Mouse (Mus musculus) adrenal gland, postnatal 14 days (tissue): ENCODE measurements around the gene Zfp189. TPM values are rescaled to one million over a fixed set of nuclear protein-coding genes. Genes with fewer than 3 reads are reported as not detected.

ENCODE experiments used
- DNase-seq: peaks from one replicate; pipeline ENCODE4 v3.0.0; 2021; ENCODE audit warnings: mixed read lengths
- total RNA-seq: library from RNA; stranded (reverse); gene quantifications from 2 replicates; pipeline ENCODE4 v1.2.3, GENCODE M21; 2021

The Zfp189 gene
- total RNA-seq, 1 experiment from 2014 or later, result 7.9 TPM

DNA sequence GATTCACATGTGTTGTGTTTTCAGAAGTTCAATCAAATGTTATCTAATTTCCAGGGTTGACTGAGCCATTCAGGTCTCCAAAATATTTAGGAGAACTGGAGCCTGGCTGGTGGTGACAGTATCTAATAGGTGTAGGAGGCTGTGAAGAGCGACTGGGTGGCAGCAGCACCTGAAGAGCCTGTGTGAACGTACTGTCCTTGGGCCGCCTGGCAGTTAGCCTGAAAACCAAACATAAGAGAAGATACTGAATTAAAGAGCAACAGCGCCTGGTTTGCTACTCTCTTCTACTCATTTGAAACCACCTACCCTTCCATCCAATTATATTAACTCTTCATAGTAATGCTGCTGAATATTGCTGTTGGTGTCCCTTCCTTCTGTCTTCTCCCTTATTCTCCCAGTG, 15.7 kb downstream of the Zfp189 start:
- DNase-seq, result no peak

DNA sequence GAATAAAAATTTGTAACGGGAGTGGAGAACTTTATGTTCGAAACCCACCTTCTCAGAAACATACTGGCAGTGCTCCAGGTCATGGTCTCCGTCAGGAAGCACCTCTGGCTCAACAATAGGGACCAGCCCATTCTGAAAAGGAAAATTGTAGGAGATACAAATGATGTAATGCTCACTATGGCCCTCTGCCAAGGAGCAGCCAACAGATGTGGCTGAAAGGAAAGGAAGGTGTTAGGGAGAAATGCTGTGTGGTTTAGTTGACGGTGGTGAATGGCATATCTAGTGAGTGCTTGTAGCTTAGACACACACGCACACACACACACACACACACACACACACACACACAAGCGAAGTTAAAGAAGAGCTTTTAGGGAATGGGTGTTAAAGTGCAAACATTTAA, 18.7 kb downstream of the Zfp189 start:
- peak; percentile 22 for DNase-seq

DNA sequence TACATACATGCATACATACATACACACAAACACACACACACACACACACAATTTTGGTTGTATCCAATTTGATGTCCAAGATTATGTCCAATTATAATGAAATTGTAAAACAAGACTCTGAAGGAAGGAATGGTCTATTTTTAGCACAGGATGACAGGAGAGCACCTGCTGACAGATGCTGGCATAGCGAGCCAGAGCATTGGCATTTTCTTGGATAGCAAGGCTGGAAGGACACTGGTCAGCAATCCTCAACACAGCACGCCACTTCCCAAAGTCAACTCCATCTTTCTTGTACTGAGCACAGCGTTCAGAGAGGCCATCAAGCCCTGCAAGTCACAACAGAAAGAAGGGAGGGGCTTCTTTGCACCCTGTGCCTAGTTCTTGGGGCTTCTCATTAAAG, 20.0 kb downstream of the Zfp189 start:
- DNase-seq, result no peak

DNA sequence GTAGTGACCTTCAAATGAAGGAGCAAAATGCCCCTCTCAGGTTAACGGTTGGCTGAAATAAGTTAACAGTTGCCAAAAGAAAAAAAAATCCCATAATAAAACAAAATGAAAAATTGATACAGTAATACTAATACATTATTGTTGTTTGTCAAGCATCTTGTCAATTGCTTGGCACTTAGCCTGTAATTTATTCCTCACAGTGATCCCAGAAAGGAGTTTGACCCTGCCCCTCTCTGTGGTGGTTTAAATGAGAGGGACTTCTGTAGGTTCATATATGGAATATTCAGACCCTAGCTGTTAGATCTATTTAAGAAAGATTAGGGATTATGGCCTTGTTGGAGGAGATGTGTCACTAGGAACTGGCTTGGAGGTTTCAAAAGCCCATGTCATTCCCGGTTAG, 25.1 kb downstream of the Zfp189 start:
- no peak for DNase-seq

DNA sequence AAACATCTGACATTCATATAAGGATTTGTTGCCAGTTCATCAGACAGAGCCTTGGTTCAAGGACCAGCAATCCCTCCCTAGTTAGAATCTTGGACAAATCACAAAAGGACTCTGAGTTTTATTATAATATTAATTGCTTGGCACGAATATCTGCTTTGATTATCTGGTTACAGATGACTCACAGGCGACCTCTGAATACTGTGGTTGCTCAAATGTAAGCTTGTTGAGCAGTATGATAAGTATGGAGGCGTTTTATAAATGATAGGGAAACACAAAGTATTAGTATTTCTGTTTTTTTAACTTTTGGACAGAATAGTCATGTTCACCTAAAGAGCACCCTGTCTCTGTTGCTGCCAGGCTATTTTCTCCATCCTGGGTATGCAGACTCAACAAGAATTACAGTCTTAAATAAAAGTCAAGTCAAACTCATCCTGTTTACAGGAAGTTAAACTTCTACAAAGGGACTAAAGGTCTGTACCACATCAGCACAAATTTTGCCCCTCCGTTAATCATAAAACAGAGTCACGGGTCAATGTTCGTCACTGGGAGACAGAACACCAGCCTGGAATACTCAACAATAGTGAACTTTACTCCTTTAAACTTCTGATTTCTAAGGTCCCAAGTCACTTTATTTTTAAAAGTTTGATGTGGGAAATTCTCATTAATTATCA, 26.0 kb downstream of the Zfp189 start:
- DNase-seq, result no peak

DNA sequence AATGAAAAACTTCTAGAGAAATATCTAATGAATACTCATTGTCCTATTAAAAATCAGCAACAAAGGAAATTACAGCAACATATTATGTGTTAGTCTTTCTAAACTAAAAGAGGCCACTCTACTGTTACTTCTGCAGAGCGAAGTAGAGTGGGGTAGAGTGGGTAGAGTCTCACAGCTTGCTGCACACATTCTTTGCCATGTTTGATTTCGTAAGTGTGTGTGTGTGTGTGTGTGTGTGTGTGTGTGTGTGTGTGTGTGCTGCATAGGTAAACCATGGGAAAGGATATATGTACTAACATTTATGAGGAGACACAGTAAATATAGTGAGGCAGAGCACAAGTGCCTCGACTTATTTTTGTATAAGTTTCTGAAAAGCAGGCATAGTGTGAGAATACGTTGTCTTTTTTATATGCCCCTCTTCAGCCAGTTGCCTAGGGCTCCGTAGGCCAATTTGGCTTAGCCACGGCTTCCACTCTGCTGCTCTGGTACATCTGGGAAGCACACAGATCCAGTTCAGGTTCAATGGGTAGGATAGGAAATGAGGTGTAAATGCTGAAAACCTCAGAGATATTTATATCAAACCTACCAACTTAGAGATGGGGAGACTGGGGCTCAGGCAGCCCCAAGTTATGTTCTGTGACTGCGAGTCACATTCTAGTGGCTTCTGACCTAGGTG, 26.7 kb downstream of the Zfp189 start:
- no peak for DNase-seq

DNA sequence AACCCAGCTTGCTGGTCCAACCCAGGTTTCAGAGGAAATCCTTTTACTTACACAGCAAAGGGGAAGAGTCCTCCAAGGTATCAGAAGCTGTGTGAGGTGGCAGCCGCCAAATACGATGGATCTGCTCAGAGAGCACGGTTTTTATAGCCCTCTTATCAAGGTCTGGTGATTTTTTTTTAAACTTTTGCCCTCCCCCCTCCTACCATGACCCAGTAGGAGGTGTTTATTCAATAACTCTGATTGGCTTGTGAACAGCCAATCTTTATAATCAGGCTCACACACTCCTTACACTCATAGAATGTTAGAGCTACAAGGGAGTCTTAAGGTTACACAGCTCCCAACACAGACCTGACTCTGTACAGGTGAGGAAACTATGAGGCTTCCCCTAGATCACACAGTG, 28.4 kb downstream of the Zfp189 start, which contains the start of gene Aldob:
Gene Aldob, minus strand, starts transcription at position 164 of the 400 bp plus-strand sequence.
- DNase-seq, result no peak

DNA sequence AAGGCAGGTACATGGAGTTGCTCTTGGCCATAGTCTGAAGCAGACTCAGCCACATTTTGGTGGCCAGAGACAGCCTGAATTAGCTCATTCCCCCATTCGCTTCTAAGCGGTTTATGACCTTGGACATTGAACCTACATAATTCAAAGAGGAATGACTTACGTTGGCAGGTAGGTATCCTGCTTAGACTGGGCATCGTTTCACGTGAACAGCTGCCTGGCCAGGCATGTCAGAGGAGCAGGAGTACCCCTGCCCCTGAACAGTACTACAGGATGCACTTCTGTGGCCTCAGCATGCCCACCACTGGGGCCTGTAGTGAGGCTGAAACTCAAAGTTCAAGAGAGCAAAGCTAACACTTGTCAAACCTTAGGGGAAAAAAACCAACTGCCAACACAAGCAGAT, 32.4 kb downstream of the Zfp189 start:
- DNase-seq, result no peak

DNA sequence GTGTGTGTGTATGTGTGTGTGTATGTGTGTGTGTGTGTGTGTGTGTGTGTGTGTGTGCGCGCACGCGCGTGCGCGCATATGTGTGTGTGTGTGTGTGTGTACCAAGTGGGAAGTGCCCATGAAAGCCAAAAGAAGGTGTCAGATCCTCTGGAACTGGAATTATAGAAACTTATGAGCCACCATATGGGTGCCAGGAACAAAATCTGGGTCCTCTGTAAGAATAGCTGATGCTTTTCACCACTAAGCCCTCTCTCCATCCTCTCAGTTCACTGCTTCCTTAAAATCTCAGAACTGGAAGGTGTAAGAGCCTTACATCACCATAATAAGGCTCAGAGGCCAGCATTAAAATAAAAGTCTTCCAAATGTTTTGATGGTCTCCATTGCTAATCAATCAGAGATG, 36.4 kb downstream of the Zfp189 start:
- no peak for DNase-seq

DNA sequence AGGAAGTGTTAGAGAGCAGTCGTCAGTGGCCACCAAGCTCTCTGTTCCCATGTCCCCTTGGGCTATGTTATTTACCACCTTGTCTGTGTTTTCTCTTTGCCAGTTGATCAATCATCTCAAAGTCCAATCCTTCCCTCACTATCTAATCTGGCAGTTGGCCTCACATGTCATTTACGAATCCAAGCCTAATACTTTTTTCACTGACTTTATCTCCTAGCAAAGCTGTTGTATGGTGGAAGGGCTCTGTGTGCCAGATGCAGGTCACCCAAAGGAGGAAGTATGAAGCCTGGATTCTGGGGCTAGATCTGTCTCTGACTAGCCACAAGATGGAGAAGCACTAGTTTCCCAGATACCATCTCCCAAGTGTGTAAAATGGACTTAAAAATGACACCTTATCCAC, 37.2 kb downstream of the Zfp189 start:
- DNase-seq, result no peak

DNA sequence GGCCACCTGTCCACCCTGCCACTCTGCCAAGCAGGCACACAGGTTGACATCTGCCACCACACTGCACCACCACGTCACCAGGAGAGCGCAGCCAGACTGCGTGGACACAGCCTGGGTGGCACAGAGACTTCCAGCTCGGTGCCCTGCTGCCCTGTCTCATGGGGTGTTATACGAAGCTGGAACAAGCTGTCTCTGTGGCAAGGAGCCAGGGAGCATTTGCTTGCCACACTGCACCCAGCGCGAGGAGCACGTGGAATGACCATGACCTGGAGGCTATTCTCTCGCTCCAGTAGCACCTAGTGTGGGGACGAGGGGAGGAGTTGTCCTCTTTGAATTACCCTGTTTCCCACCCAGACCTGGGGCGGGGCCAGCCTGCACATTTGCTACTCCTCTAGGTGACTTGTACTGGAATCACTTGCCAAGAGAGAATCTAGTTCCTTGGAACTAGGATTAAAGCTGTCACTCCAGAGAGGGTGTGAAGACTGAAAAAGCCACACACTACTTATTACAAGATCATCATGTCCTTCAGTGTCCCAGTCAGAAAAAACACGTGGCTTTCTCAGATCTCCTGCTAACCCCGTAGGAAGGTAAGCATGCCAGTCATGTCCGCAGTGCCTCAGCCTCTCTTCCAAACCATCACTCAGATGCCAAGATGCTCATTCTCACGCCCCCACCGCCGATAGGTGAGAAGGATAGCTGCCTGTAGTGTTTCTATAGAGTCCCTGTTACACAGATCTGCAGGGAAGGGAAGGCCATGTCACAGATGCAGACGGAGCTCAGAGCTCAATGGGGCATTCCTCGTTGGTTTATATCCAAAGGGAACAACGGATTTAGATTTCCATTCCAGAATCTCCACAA, 39.2 kb downstream of the Zfp189 start:
- DNase-seq, result peak; percentile 81

DNA sequence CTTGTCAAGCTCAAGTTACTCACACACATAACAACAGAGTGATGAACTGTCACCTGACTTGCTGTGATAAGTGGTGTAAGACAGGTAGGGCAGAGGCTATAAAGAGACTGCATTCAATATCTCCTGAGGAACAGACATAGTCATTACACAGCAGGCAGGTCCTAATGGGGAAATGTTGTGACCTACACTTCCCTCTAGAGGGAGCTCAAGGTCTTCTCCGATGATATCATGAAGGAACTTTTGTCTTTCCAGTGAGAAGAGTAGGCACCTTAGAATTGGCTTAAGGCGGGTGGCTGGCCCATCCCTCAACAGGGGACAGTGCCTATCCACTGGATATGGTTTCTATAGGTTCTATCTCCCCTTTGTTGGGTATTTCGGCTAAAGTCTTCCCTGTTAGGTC, 46.6 kb downstream of the Zfp189 start:
- DNase-seq, result peak; percentile 62

DNA sequence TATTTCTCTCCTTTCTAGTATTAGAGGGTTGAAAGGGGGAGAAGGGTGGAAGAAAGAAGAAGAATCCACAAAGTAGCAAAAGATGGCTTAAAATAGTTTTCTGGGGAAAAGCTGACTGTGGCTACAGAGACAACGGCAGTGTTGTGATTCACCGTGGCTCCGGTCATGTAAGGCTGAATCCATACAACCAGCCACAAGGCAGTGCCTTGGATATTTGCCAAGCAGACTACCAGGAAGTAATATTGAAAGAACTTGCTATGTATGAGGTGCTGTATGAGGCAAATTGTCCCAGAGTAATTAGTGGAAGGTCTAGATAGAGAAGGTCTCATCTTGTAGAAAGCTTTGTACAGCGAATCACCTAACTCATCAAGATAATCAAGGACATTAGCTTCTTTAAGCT, 51.2 kb downstream of the Zfp189 start:
- DNase-seq, result no peak

Other genes with a start within 250 kb of the Zfp189 start
- gene Acnat2, start 113.0 kb upstream of the Zfp189 start, total RNA-seq, result 1.8 and 15.2 TPM in 2 replicates
- 2.7 and 20.3 TPM in 2 replicates for gene Acnat1, start 47.3 kb upstream of the Zfp189 start, total RNA-seq
- 0.30 and 10.4 TPM in 2 replicates for gene Baat, start 14.6 kb upstream of the Zfp189 start, total RNA-seq
- 45.5 and 50.0 TPM in 2 replicates for gene Mrpl50, start 83 bp upstream of the Zfp189 start, total RNA-seq
- 22.2 and 273 TPM in 2 replicates for gene Aldob, start 28.4 kb downstream of the Zfp189 start, total RNA-seq
- gene Tmem246, start 76.7 kb downstream of the Zfp189 start, total RNA-seq, result 9.9 and 11.3 TPM in 2 replicates
- 45.9 and 50.2 TPM in 2 replicates for gene Rnf20, start 110.8 kb downstream of the Zfp189 start, total RNA-seq
- gene Ppp3r2, start 160.8 kb downstream of the Zfp189 start, total RNA-seq, result not detected in 2 replicates